ENCODE assay signal across 20 mouse cellular contexts in genomic region chr19:12279554-12279953, GRCm38 (mm10). TPM values are rescaled to one million over a fixed set of nuclear protein-coding genes. Genes with fewer than 3 reads are reported as not detected.
ATAC-seq lines count a peak whose summit lies in the region.
"Had no signal": no experiment of that assay in that cellular context is flagged by ENCODE, and none has a peak within 500 bp of the region (broad histone marks: within the 10 kb centered on the region; RNA-seq: fewer than 3 reads in every experiment).

Olfr1434 (plus strand) TSS chr19:12279854.

- H3K36me3 ChIP-seq in megakaryocyte, embryonic 14.5 days (replicated peaks; ENCODE audit: low read length): no peaks in the 10 kb centered on the region
- H3K36me3 ChIP-seq: G1E had no signal

- no peaks in the 10 kb centered on the region for H3K4me1 ChIP-seq in megakaryocyte, embryonic 14.5 days

- no peak for ATAC-seq in megakaryocyte, adult 5-6 weeks (ENCODE audit: poor library complexity, severe bottlenecking)
- ATAC-seq: activated CD4-positive, CD25-positive, alpha-beta regulatory T cell, adult 4 months; CD4-positive, CD25-positive, alpha-beta regulatory T cell, adult 4 months; Patski had no signal

- H3K27me3 ChIP-seq in megakaryocyte, embryonic 14.5 days (replicated peaks): no peaks in the 10 kb centered on the region
- H3K27me3 ChIP-seq: CH12.LX had no signal

- H3K9me3 ChIP-seq in megakaryocyte, embryonic 14.5 days: no peaks in the 10 kb centered on the region
- H3K9me3 ChIP-seq: G1E had no signal

- peak within 1 kb of the TSS; percentile 3 for H3K4me3 ChIP-seq in megakaryocyte, embryonic 14.5 days (replicated peaks)

RNA-seq across cellular contexts. Expression of gene Olfr1434, which starts in this region (rescaled TPM):
- polyA plus RNA-seq in megakaryocyte, embryonic 14.5 days (2012; ENCODE audit: insufficient read depth, low replicate concordance): not detected in 2 replicates
- not detected in 2 replicates for total RNA-seq in megakaryocyte, adult 5-6 weeks (2015)
- not detected in 2 replicates for total RNA-seq in megakaryocyte, adult 5-6 weeks (2017)
- total RNA-seq: adrenal gland, adult 18-20 months; adrenal gland, adult 2 months; adrenal gland, adult 8-10 months; adrenal gland, postnatal 10 days; adrenal gland, postnatal 14 days; adrenal gland, postnatal 25 days; adrenal gland, postnatal 36 days; adrenal gland, postnatal 4 days; CH12.LX; ES-E14; MEL had no signal
- polyA plus RNA-seq: activated CD4-positive, CD25-positive, alpha-beta regulatory T cell, adult 4 months; adrenal gland, adult 2 months; brain, embryonic 14.5 days; C2C12; CD4-positive, CD25-positive, alpha-beta regulatory T cell, adult 4 months; cerebellum, adult 2 months; G1E; Patski had no signal
